Mouse (Mus musculus) embryo, embryonic 10.5 days (tissue): Measurements from ENCODE around the gene Prtg.
A peak's percentile ranks its signal among the peaks of the same experiment; 100 is the strongest.

Experiments
- DNase-seq: peaks from one replicate; pipeline ENCODE4 v3.0.0-alpha.2; 2015; ENCODE audit warnings: low spot score

The Prtg gene

DNA sequence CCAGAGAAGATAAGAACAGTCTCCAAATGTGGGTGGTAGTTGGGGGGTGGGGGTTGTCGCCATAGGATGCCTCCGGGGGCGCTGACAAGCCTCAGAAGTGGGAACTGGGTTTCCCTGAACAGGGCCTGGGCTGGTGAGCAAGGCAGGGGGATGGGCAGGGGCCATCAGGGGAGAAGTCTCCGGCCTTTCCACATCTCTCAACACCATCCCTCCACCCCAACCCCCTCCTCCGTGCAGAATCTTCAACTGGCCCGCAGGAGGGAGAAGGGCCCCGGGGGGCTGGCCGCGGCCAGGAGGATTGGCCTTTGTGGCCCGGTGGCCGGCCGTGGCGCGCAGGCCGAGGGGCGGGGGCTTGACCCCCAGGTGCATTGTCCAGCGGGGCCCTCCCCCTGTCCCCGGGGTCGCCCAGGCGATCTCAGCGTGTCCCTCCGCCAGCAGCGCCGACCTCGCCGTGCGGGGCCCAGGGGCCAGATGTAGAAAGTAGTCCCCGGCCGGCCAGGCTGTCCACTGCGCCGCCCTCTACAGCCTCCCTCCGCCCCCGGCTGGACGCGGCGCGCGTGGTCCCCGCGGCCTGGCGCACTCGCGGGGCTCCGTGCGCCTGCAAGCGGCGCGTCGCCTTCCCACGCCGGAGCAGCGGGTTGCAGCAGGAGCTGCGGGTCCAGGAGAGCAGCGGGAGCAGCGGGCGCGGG is at the start of gene Prtg:
Gene Prtg, plus strand, starts transcription at position 144 of the 689 bp plus-strand sequence.
- peak; percentile 92 for DNase-seq

DNA sequence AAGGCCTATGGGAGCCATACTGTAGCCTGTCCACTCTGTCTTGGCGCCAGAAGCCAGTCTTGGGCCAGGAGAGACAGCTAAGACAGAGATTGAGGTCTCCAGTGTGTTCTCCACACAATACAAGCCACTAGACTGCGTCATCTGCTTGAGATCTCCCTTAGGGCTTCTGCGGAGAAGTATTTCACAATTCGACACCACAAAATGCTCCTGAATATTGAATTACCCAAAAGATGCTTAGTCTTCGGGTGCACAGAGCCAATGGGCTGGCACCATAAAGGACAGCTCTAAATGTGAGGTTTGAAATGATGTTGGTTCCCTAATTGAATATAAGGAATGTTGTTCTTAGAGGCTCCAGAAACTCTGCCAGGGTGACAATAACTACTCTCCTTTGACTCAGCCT is 49.5 kb upstream of the Prtg start:
- no peak for DNase-seq

DNA sequence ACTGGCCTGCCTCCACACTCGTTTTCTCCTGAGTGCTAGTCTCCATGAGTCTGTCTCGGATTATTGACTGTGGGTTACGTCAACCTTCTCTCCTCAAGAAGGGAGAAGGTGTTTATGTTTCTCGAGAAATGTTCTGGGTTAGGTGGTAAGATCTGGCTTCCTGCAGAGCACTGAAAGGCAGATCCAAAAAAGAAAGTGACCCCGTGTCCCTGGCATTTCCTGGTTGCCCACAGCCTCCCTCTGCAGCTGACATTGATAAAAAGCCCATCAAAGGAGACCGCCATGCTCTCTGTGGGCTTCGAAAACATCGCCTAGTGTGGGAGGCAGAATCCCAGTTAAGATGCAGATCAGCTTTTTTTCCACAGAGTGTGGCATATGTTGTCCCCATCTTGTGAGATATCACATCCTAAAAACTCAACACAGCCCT is 48.0 kb upstream of the Prtg start:
- DNase-seq = peak; percentile 77

DNA sequence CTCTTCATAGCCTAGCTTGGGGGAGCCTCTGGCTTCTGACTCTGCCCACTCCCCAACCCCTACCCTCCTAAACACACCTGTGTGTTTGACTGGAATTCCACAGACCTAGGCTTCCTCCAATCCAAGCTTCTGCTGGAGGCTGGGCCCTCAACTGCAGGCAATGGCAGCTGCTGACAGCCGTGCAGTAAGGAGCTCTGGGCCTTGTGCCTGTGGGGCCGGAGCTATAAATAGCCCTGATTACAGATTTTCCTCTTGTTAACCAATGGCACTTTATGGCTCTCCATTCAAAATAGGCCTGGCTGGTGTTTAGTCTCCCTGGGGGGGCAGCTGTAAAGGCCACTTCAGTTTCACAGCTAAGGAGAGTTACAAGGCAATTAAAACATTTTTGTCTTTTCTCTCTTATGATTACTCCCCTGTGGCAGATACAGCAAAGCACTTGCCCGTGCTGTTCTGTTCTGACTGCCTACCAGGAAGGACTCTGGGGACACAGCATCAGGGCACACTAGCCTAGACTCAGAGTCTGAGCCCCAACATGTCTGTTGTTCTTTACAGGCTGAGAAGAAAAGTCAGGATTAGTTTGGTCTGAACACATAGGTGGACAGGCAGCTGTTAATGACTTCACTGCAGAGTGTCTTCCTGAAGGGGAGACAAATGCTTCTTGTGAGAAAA is 43.5 kb upstream of the Prtg start:
- DNase-seq = no peak

DNA sequence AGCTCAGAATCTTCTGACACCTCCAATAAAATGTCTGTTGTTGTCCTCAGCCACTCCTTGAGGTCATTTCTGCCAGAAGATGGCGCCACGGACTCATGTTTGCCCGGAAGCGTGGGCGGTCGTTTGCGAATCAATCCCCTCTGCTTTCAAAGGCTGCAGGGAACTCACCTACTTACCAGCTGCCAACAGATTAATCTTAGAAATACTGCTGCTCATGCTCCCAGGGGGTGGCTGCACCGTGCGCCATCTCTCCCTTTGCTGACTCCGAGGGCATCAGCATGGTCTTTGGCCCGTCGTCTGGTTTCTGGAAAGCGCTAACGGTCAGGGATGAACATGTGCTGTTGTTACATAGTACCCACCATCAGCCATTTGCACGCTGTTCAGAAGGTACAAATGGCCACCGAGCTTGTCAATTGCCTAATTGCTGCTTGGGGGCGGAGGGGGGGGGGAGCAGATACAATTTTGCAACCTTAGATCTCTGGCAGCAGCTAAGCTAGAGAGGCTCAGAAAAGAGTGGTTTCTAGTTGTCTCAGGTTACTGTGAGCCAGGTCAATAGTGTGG is 39.8 kb upstream of the Prtg start:
- DNase-seq = peak; percentile 96

DNA sequence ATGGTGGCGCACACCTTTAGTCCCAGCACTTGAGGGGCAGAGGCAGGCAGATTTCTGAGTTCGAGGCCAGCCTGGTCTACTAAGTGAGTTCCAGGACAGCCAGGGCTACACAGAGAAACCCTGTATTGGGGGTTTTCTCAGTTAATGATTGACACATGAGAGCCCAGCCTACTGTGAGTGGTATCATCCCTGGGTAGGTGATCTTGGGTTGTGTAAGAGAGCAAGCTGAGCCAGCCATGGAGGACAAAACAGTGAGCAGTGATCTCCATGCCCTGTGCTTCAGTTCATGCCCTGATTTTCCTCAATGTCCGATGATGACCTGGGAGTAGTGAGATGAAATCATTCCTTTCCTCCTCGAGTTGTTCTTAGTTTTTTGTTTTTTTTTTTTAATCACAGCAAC is 31.7 kb upstream of the Prtg start:
- no peak for DNase-seq

DNA sequence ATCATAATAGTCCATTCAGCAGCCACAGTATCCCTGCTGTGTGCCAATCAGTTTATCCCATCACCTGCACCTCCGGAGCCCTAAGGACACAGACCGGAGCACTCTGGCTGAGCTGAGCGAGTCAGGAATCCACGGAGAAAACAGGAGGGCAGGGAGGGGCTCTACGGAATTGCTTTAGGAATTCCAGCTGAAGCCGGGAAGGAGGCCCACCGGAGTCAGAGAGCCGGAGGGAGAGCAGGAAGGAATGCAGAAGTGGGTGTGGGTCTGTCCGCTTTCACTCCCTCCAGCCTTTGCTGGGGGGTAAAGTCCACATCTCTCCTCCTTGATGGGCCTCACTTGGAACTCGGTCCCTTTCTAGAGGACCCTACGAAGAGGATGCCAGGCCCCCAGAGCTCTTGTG is 27.7 kb upstream of the Prtg start:
- no peak for DNase-seq

DNA sequence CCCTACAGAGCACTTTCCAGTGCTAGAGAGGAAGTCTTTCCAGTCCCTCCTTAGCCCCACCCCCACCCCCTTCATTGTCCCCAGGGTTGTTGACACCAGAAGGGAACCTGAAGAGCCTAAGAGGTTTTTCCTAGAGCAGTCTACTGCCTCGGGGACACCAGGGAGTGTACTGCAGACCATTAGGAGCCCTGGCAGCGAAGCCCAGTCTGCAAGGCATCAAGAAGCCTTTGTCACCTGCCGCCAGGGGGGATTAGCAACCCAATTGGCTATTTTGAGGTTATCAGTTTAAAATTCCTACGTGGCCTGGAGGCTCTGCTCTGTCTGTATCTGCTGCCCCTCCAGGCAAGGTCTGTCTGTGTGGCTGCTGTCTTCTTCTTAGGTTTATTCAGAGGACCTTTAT is 26.9 kb upstream of the Prtg start:
- DNase-seq = peak; percentile 57

DNA sequence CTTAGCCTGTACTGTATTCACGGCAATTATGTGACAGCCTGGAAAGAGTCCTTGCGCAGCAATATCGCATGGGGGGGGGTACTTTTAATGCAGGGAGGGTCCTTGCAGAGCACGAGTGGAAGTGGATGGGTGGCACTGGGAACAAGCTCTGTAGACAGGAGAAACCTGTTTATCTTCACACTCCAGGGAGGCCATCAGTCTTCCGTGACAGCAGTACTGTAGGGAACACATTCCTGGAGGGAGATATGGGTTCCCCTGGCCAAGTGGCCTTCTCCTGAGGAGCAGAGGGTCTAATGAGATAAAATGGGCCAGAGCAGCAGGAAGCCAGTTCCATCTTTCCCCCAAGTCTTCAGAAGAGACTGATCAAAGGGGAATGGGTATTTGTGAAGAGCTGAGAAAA is 26.0 kb upstream of the Prtg start:
- peak; percentile 50 for DNase-seq

DNA sequence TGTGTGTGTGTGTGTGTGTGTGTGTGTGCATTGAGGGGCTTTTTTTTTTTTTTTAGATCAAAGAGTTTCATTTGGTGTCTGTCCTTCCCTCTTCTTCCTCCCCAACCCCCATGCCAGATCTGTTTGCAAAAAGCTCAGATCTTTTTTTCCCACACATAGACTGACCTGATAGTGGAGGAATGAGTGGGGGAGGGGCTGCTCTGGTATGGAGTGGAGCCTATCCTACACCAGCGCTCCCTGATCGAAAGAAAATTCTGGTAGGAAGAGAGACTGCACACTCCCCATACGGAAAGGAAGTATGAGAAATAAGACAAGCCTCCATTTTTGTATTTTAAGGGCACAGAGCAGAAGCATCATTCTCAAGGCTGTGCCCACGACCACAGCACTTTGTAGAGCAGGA is 25.2 kb upstream of the Prtg start:
- DNase-seq = peak; percentile 65

DNA sequence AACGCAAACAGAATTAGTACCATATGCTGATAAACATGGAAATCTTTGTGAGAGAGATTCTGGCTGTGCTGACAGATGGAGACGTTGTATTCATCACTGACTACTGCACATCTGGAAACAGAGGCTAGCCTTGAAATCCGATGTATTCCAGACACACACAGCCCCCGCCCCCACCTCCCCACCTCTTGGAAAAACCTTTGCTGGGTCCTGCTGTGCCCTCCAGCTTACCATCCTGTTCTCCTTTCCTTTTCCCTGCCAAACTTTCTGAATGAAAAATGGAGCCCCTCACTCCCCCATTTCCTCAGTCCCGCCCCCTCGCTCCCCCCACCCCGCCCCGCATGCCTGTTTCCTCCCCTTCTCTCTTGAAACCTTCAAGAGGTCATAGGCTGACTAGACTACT is 24.6 kb upstream of the Prtg start:
- peak; percentile 67 for DNase-seq

DNA sequence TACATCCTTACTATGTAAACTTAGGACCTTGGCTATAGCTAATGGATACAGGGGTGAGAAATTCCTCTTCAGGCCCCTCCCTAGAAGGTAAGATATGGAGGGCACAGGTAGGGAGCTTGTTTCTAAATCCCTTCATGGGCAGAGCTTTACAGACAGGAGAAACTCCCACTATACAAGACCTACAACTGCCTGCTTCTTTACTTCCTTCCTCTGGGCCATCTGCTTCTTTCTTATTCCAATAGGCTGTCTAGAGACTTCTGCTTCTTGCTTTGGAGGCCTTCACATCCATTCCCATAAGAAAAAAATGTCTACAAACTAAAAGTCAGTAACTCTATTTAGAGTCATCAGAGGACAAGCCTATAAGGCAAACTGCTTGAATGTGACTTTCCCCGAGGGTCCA is 18.9 kb upstream of the Prtg start:
- DNase-seq = no peak

DNA sequence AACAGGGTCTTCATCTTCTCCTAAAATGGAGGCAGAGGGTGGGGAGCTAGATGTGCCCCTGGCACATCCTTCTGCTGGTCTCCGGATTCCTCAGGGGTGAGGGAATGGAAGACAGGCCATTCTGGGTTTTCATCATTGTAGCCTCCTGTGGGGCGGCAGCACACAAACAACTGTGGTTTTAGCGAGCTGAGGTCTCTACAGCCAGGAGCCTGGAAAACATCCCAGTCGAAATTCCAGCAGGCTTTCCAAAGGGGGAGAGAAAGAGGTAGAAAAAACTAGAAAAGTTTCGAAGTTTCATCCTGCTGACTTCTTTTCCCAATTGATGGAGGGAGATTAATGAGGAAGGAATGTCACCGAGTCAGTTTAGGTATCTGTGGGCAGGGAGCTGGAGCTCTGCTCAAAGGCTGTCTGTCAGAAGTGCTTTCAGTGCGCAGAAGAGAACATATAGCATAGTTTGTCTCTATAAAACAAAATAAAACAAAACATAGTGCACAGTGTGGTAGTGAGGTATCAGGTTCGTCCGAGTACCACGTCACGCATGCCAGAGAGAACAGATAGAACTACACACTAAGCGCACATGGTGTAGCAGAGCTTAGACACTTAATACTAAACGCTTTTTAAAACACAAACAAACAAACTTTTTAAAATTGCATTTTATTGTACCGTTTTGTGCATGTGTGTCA is 16.0 kb upstream of the Prtg start:
- no peak for DNase-seq

DNA sequence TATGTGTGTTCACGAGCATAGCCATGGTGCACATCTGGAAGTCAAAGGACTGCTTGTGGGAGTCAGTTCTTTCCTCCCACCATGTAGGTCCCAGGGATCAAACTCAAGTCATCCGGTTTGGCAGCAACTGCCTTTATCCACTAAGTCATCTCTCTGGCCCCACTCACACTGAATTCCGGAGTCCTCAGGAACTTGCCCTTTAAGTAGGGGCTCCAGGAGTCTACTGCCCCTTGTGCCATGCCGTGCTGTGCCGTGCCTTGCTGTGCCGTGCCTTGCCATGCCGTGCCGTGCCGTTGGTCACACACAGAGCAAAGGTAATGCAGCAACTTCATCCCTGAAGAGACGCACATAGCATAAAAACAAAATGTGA is 15.5 kb upstream of the Prtg start:
- DNase-seq = peak; percentile 58

DNA sequence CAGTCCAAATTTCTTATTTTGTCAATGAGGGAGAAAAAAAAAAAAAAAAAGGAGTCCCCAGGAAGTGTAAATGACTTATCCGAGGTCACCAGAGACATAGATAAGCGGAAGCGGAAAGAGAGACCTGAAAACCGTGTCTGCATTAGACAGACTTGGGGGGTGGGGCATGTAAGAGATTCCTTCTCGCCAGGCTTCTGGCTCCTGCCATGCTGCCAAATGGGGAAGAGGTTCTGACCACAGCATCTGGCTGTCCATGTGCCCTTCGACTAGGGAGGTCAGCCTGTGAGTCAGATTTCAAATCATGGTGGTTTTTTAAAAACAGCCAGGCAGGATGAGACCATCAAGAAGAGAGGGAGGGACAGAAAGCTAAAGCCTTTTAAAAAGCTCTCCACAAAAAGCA is 15.0 kb upstream of the Prtg start:
- peak; percentile 83 for DNase-seq

DNA sequence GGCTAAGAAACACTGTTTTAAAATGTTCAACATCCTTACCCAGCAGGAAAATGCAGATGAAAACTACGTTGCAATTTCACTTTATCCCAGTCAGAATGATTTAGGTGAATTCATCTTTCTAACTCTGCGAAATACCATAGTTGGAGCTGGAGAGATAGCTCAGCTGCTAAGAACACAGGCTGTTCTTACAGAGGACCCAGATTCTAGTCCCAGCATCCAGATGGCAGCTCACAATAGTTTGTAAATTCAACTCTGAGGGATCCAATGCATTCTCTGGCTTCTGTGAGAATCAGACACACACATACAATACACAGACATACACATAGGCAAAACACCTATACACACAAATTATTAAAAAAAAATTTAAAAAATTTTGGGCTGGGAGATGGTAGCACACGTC is 11.4 kb upstream of the Prtg start:
- no peak for DNase-seq

DNA sequence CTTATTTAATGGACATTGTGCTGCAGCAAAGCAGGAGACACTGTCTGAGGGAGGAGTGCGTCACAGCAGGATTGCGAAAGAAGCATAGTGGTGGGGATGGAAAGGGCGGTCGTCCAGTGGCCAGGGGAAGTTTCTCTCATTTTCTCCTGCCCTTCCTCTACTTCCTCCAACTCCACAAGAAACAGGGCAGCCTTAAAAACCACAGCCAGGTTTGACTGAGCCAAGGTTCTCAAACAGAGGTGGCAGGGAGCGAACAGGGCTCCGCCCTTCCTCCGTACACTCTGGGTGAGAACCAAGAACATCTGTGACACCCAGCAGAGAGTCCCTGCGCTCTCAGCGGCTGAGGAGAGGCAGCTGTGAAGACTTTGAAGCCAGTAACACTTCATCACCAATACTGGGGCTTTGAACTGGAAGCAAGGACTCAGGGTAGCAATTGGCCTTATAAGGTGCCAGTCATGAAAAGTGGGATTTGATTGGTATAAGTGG is 9.5 kb upstream of the Prtg start:
- no peak for DNase-seq

DNA sequence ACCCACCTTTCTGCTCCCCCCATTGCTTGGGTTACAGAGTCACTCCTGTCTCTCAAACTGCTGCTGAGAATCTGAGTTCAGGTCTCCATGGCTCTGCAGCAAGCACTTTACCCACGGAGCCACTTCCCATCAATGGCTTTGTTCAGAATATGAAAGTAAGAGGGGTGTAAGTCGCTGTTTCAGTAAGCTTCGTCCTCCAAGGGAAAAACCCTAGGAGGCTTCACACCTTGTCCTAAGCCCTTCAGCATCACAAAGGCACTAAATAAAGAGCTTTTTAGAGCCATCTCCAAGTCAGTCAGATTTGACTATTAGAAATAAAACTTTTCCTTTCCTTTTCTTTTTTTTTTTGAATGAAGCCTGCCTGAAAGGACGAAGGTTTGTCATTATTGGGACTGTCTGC is 3.4 kb upstream of the Prtg start:
- no peak for DNase-seq

DNA sequence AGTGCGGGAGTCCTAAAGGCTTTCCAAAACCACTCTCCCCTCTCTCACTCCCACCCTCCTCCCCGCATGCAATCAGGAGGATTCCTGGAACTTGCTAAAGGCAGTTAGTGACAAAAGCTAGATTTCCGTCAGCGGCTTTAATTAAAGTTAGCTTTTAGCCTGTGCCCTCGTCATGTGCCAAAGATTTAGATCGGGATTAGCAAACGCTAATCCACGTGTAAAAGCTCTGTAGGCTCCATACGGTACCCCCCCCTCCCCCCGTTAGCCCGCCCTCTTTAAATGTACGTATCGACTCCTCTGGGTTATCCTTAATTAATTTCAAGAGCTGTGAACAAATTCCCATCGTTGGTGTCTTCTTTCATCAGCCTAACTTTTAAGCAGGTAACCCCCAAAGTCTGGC is 528 bp upstream of the Prtg start:
- peak; percentile 69 for DNase-seq

DNA sequence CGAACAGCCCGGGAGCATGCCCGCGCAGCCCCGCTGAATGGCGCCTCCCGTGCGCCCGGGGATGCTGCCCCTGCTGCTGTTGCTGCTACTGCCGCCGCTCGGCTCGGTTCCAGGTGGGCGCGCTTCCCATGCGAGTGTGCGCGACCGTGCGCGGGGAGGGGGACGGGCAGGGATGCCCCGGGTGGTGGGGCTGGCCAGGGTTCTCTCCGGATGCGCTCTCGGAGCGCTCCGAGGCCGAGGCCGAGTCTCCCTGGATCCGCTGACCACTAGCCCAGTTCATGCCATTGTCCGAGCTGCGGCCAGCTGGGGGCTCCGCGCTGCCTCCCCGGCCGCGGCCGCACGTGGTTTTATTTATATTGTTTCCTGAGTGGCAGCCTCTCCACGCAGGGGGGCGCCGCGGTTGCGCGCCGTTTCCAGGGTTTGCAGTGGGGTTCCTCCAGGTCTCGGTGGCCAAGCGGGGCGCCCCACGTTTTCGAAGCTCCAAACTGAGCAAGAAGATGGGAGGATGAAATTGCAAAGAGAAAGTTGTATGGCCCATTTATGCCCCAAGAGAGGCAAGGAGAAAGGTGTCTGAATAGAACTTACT is 839 bp downstream of the Prtg start:
- DNase-seq = peak; percentile 77

DNA sequence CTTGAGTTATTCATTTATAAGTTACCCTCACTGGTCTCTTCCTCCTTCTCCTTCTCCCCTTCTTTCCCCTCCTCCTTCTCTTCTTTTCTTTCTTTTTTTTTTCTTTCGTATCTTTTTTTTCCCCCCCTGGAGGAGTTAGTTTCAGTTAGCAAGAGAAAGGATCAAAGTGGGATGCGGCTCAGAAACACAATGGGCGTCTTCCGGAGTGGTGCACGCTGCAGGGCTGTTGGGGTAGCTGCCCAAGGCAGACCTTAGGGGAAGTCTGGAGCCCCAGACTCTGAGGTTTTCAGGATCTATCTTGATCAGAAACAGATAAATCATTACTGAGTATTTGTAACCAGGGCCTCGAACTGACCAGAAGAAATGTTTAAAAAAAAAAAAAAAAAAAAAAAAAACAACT is 1.5 kb downstream of the Prtg start:
- peak; percentile 74 for DNase-seq

DNA sequence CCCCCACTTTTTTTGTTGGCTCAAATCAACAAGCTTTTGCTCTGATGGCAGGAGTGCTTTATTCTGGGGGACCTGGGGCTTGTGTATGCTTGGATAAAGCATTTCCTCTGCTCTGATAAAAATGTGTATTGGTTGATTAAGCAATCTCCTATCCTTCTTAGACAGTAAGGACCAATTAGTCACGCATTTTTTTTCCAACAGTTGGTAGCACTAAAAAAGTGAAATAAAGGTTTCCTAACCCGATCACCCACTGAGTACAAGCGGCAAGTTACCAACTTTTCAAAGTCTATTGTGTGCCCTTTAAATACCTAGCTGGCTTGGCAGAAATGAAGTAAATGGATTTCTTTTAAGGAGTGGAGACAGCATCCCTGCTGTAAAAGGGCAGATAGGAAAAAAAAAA is 1.9 kb downstream of the Prtg start:
- DNase-seq = no peak

DNA sequence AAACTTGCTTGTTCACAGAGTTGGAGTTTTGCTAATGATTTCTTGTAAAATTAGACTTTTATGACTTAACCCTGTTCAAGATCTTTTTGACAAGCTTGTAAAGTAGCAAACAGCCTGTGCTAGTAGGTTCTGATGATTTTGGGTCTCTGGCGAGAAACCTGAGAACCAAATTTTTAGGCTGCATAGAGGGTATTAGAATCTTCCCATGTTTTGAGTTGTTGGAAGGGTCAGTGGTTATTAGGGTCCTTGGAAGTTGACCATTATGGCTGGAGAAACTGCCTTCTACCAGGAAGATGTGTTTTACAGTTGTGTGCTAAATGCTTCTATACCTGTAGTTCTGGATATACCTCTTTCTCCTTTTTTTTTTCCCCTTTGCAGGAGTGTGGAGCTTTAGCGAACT is 2.4 kb downstream of the Prtg start:
- DNase-seq = no peak
